Mouse (Mus musculus) intestine, embryonic 14.5 days (tissue): ENCODE measurements around the gene Ttc7b. TPM values are rescaled to one million over a fixed set of nuclear protein-coding genes. Genes with fewer than 3 reads are reported as not detected.

ENCODE experiments used
- ATAC-seq: fragments of 200-750 bp; cut with Nextera tagmentation; replicated peaks from 2 replicates; pipeline ENCODE4 v1.8.0; 2017; ENCODE audit warnings: low read depth, moderate number of reproducible peaks, moderate TSS enrichment, moderate library complexity; ENCODE audit not compliant: low FRiP score, low TSS enrichment
- DNase-seq: peaks from one replicate; pipeline ENCODE4 v3.0.0-alpha.2; 2018; ENCODE audit warnings: low spot score
- H3K27ac ChIP-seq: fragments of 300-500 bp; sonication (generic); 2 replicates; pipeline ENCODE4 v1.5.1; 2014; ENCODE audit warnings: low read depth, mild to moderate bottlenecking, control low read depth
- H3K27me3 ChIP-seq: fragments of 300-500 bp; sonication (generic); replicated peaks from 2 replicates; pipeline ENCODE4 v1.6.1; 2014; ENCODE audit warnings: low read length, control low read depth; ENCODE audit not compliant: control insufficient read depth, insufficient read depth
- H3K36me3 ChIP-seq: fragments of 300-500 bp; sonication (generic); 2 replicates; pipeline ENCODE4 v1.6.1; 2014; ENCODE audit warnings: low read length, control low read depth; ENCODE audit not compliant: control insufficient read depth, insufficient read depth
- H3K4me1 ChIP-seq: fragments of 300-500 bp; sonication (generic); replicated peaks from 2 replicates; pipeline ENCODE4 v1.6.1; 2014; ENCODE audit warnings: low read length, control low read depth, mixed read lengths; ENCODE audit not compliant: control insufficient read depth, insufficient read depth
- H3K4me2 ChIP-seq: fragments of 300-500 bp; sonication (generic); 2 replicates; pipeline ENCODE4 v1.6.1; 2014; ENCODE audit warnings: low read length
- H3K4me3 ChIP-seq: fragments of 300-500 bp; sonication (generic); 2 replicates; pipeline ENCODE4 v1.5.1; 2014; ENCODE audit warnings: low read depth, low read length, control low read depth, mixed read lengths
- H3K9ac ChIP-seq: fragments of 300-500 bp; sonication (generic); 2 replicates; pipeline ENCODE4 v1.6.1; 2014; ENCODE audit warnings: mild to moderate bottlenecking, low read length
- H3K9me3 ChIP-seq: fragments of 300-500 bp; sonication (generic); 2 replicates; pipeline ENCODE4 v1.6.1; 2016; ENCODE audit warnings: low read length, control low read depth; ENCODE audit not compliant: control insufficient read depth
- WGBS: fragments of 180-500 bp; shearing (Covaris S2); extraction: QIAGEN DNeasy Blood & Tissue Kit; methylation state at CpG from one replicate; pipeline ENCODE4 v1.1.7; 2014; 5-methylcytosine and 5-hydroxymethylcytosine counted together
- polyA plus RNA-seq: library from polyadenylated mRNA; unstranded; fragments of >200 nt; fragmentation: Nextera tagmentation; extraction: Ambion mirVana; gene quantifications from 2 replicates; pipeline ENCODE4 v1.2.1, GENCODE M21; 2014

Ttc7b gene
- polyA plus RNA-seq, 1 experiment from 2014 or later, result 5.9 TPM

DNA sequence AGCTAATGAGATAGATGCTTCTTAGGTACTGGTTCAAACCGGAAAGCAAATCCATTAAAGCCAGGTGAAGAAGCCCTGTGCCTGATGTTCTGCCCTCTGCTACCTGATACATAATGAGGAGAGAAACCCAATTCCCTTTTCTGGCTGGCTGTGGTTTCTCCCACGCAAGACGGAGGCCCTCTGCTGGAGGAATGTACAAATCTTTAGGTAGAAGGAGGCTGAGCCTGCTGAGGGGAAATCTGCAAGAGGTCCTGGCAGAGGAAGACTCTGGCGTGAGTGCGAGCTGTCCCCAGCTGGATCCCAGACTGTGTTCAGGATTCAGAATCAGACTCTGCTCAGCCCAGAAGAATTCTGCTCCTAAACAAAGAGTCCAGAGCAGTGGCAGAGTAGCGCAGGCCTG is 99.1 kb downstream of the Ttc7b start:
- Histone ChIP-seq H3K27me3 (no peaks in the 10 kb centered on the region), H3K36me3 (no peaks in the 10 kb centered on the region), H3K4me3 (no peak overlapping the region), H3K4me2 (no peak overlapping the region), H3K9ac (no peak overlapping the region), H3K27ac (no peak overlapping the region), H3K9me3 (no peaks in the 10 kb centered on the region), H3K4me1 (no peaks in the 10 kb centered on the region; the same call in 1 of the 2 replicates)
- WGBS, result 59% methylated on average over 6 of the region's 6 CpGs
- ATAC-seq (no peak), DNase-seq (no peak)

DNA sequence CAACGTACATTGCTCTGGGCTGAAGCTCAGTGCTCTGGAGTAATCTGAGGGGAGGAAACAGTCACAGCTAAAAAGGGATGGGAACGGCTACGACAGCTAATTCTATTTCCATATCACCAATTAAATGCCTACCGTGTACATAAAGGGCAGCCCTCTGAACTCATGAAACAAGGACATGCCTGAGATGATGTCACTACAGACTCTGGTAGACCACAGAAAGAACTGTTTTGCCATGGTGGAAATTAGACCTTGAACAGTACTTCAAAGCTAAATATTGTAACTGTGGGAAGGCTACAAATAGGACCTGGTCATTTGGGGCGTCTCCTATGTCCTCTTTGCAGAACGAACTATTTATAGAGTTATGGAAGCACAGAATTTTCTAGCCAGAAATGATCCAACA is 99.7 kb downstream of the Ttc7b start:
- no peaks in the 10 kb centered on the region for H3K27me3 ChIP-seq
- H3K4me3 ChIP-seq, result no peak overlapping the region
- DNase-seq (no peak), ATAC-seq (no peak)
- no peaks in the 10 kb centered on the region for H3K36me3 ChIP-seq
- no peak overlapping the region for H3K27ac ChIP-seq
- H3K9me3 ChIP-seq, result no peaks in the 10 kb centered on the region
- WGBS, result 86% methylated on average over 6 of the region's 6 CpGs
- H3K4me1 ChIP-seq, result no peaks in the 10 kb centered on the region; the same call in 1 of the 2 replicates
- no peak overlapping the region for H3K4me2 ChIP-seq
- H3K9ac ChIP-seq, result no peak overlapping the region

DNA sequence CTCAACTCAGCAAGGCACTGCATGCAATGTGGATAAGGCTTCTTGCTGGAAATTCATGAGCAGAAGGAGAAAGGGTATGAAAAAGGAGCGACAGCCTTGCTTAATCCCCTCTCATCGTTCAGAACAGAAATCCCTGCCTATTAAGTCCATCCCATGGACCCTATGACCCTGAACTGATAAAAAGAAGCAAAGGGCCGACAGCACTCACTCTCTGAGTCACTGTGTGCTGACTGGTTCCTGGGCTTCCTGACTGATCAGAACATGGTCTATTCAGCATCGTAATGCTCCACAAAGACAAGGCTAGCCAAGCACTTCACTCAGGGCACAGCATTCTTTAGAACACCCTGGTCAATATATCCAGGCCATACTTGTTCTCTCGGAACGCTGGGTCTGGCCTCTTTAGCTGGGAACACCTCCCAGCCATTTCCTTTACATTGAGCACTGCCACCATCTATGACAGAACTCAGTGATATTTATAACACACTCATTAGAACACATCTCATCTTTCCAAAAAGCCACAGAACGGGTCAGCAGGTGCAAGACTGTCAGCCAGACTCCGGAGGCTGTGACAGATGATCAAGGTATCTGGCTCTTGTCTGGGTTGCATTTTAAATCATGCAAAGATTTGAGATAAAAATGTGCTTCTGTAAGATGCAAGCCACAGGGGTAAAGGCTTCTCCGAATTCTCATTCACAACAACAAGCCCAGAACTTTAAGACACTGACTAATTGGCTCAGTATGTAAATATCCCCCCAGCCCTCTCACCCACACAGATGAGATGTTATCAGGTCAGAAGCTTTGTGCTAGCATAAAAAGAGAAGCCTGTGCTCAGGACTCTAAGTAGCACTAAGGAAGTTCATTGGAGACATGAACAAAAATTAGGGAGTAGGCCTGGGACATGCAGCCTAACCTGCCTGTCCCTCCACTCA is 100.4 kb downstream of the Ttc7b start:
- 61% methylated on average over 9 of the region's 9 CpGs for WGBS
- Histone ChIP-seq H3K27ac (no peak overlapping the region), H3K4me2 (no peak overlapping the region), H3K4me1 (no peaks in the 10 kb centered on the region; the same call in 1 of the 2 replicates), H3K27me3 (no peaks in the 10 kb centered on the region), H3K9me3 (no peaks in the 10 kb centered on the region), H3K36me3 (no peaks in the 10 kb centered on the region), H3K9ac (no peak overlapping the region), H3K4me3 (no peak overlapping the region)
- ATAC-seq (no peak), DNase-seq (no peak)

DNA sequence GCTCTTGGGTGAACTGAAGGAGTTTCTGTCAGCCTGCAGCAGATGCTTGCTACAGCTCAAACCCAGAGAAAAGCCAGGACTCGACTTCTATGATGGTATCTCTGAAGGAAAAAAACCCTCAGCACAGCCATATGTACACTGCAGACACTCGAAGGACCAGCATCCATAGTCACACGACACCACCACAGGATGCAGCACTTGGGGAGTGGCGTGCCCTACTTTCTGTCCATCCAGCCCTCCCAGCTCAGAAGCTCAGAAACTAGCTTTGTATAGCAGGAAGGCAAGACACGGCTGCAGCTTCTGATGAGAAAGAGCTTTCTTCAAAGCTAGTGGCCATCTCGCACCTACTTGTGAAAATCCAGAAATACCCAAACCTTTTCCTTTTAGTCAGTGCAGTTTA is 104.8 kb downstream of the Ttc7b start:
- no peak overlapping the region for H3K9ac ChIP-seq
- 57% methylated on average over 6 of the region's 6 CpGs for WGBS
- no peak overlapping the region for H3K27ac ChIP-seq
- H3K36me3 ChIP-seq, result peaks cover 17% of the 10 kb centered on the region
- H3K9me3 ChIP-seq, result no peaks in the 10 kb centered on the region
- DNase-seq (no peak), ATAC-seq (no peak)
- H3K4me3 ChIP-seq, result no peak overlapping the region
- H3K4me2 ChIP-seq, result no peak overlapping the region
- no peaks in the 10 kb centered on the region for H3K27me3 ChIP-seq
- peaks cover 4% of the 10 kb centered on the region; the same call in 1 of the 2 replicates for H3K4me1 ChIP-seq

DNA sequence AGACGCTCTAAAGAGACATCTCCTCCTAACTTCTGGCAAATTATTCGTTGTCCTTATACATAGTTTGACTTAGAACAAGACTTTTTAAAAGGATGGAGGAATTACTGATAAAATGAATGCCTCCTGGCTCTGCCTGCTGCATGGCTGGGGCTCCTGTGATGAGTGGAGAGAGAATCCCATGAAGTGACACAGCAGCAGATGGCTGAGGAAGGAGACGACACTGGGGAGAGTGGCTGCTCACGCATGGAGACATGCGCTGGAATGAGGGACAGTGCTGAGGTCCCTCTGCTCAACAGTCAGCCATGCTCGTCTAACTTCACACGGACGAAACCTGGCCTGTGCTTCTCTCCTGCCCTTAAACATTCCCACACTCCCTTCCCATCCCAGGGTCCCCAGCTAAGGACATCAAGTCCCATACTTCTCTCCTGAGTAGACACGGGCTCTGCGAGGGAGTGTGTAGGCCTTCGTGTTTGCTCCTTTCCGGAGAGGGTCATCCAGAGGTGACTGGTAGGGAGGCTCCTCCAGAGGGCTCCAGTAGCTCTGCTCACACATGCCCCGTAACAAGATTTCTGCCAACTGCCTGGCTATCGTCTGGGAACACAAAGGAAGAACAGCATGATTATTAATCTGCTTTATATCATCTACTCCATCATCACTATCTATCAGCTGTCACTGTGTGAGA is 105.8 kb downstream of the Ttc7b start:
- peaks cover 4% of the 10 kb centered on the region; the same call in 1 of the 2 replicates for H3K4me1 ChIP-seq
- 59% methylated on average over 14 of the region's 14 CpGs for WGBS
- no peak overlapping the region for H3K27ac ChIP-seq
- no peaks in the 10 kb centered on the region for H3K27me3 ChIP-seq
- H3K4me3 ChIP-seq, result no peak overlapping the region
- no peak overlapping the region for H3K9ac ChIP-seq
- H3K4me2 ChIP-seq, result no peak overlapping the region
- peaks cover 17% of the 10 kb centered on the region for H3K36me3 ChIP-seq
- ATAC-seq, result 0 out of 2 replicates have a peak, but pooled peaks have one; percentile 71
- DNase-seq, result no peak
- H3K9me3 ChIP-seq, result no peaks in the 10 kb centered on the region

DNA sequence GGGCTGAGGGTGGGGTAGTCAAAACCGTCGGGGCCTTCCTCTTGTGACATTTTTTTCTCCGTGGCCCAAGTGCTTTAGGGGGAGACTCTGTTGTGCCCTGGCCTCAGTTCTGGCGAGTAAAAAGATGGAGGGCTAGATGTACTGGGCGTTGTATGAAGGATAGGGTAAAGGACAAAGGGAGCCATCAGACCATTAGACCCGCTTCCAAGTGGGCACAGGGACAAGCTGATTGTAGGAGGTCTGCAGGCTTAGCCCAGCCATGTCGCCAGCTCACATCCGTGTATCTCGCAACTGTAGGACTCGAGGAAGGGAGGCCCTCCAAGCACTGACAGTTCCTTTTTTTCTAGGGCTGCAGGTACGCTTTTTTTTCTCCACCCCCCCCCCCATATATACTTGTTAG is 111.9 kb downstream of the Ttc7b start:
- ATAC-seq, result no peak
- peaks cover 4% of the 10 kb centered on the region; the same call in 1 of the 2 replicates for H3K36me3 ChIP-seq
- no peak overlapping the region for H3K27ac ChIP-seq
- H3K27me3 ChIP-seq, result no peaks in the 10 kb centered on the region
- H3K9me3 ChIP-seq, result no peaks in the 10 kb centered on the region
- H3K9ac ChIP-seq, result no peak overlapping the region
- H3K4me3 ChIP-seq, result no peak overlapping the region
- DNase-seq, result no peak
- H3K4me2 ChIP-seq, result no peak overlapping the region
- WGBS, result 85% methylated on average over 11 of the region's 11 CpGs
- peaks cover 23% of the 10 kb centered on the region for H3K4me1 ChIP-seq

DNA sequence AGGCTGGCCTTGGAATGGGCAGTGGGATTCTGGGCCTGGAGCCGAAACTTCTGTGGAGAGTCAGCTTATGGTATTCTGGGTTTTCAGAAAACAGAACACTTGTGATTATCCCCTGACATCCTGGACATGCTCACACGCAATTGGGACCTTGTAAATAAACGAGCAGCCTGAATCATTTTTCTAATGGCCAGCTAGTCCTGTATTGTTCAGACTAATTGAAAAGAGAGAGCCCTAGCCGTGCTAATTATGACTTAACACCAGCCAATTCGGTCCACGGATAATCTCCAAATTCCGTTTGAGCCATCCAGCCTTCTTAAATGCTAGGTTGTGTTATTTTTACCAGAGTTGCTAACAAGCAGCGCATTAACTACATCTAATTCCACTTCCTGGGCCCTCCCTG is 112.5 kb downstream of the Ttc7b start:
- peak overlapping the region; percentile 23; the same call in 1 of the 2 replicates for H3K27ac ChIP-seq
- H3K9me3 ChIP-seq, result no peaks in the 10 kb centered on the region
- H3K4me1 ChIP-seq, result peaks cover 23% of the 10 kb centered on the region
- H3K4me3 ChIP-seq, result no peak overlapping the region
- H3K36me3 ChIP-seq, result peaks cover 3% of the 10 kb centered on the region; the same call in 1 of the 2 replicates
- ATAC-seq (no peak), DNase-seq (no peak)
- no peak overlapping the region for H3K9ac ChIP-seq
- WGBS, result 68% methylated on average over 8 of the region's 8 CpGs
- no peaks in the 10 kb centered on the region for H3K27me3 ChIP-seq
- H3K4me2 ChIP-seq, result no peak overlapping the region

DNA sequence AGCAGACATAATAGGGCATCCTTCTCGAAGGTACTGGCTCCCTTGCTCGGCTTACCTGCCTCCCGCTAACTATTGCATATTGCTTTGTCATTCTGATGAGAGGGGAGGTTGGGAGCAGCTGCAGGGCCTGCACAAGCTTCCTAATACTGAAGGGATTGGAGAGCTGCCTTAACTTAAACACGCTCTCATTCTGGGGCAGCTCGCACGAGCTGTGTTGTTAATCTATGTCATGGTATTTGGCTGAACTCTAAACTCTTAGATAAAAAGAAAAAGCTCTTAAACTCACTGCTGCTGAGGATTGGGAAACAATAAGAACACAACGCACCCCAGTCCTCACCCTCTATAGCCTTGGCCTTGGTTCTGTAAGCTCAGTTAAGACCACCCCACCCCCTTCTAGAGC is 113.3 kb downstream of the Ttc7b start:
- peak; percentile 58 for DNase-seq
- no peak overlapping the region for H3K9ac ChIP-seq
- WGBS, result 19% methylated on average over 7 of the region's 7 CpGs

More for the DNA sequence above, 113.3 kb downstream of the Ttc7b start:
- Histone ChIP-seq H3K4me2 (no peak overlapping the region), H3K4me1 (peaks cover 23% of the 10 kb centered on the region), H3K9me3 (no peaks in the 10 kb centered on the region), H3K36me3 (peaks cover 6% of the 10 kb centered on the region; the same call in 1 of the 2 replicates), H3K27ac (peak overlapping the region; percentile 33; the same call in 1 of the 2 replicates), H3K4me3 (no peak overlapping the region), H3K27me3 (no peaks in the 10 kb centered on the region)
- ATAC-seq, result no peak
